Mouse (Mus musculus) kidney, postnatal 10 days (tissue): Measurements from ENCODE around the gene Lingo1.

Experiments
- DNase-seq: peaks from one replicate; pipeline ENCODE4 v3.0.0; 2021; ENCODE audit warnings: mixed read lengths

The Lingo1 gene

DNA sequence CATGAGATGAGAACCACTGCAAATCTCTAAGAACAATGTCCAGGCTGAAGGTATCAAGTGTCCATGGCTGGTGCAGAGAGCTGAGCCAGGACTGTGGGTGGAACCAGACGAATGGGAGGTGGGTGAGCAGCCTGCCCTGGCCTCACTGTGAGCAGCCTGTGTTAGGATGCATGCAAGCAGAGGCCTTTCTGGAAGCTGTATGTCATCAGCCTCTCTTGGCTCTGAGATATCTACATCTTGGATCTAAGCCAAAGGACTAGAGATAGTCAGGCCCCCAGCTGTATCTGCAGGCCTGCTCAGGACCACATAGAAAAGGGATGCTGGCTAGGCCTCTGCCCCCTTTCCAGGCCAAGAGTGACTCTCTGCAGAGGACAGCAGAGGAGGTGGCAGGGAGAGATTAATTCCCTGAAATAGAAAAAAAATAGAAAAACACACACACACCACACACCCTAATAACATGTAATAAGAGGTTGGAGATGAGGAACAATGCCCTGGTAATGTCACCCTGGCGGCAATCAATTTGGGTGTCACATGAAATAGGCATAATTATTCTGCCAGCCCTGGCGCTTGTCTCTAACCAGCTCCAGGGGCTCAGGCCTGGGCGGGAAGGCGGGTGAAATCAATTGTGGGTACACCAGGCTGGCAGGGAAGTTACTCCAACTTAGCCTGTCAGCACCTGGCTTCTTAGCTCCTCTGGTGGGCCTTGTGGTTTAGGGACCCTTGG is 166.4 kb downstream of the Lingo1 start:
- no peak for DNase-seq

DNA sequence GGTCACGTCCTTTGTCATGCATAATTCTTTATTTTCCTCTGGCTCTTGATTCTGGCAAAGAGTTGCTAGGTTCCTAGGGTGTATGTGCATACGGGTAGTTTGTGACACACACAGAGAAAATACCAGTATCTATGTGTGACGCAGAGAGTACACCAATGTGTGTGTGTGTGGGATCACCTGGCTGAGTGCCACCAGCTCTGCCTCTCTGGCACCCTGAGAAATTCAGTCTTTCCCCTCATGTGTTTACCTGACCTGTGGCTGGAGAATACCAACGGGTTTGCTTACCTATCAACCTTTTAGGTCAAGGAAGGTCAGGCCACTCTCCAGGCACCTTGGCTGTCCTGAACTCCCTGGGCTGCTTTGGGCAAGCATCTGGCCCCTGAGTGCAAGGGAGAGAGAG is 169.0 kb downstream of the Lingo1 start:
- DNase-seq = no peak

DNA sequence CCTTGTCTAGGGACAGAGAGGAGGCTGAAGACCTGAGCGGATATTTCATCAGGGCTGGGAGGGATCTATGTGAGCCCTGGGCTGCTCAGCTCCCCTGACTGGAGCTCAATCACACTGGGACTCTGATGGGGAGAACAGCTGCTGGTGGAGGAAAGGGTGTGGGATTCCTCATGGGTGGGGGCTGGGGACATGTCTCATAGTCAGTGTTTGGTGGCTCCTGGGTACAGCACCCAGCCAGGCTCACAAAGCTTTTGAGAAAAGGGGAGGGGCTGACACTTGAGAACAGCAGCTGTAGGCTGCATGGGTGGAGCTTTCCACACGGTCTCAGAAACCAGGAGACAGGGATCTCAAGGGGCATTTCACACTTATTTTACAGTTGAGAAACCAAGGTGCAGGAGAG is 171.3 kb downstream of the Lingo1 start:
- DNase-seq = no peak

DNA sequence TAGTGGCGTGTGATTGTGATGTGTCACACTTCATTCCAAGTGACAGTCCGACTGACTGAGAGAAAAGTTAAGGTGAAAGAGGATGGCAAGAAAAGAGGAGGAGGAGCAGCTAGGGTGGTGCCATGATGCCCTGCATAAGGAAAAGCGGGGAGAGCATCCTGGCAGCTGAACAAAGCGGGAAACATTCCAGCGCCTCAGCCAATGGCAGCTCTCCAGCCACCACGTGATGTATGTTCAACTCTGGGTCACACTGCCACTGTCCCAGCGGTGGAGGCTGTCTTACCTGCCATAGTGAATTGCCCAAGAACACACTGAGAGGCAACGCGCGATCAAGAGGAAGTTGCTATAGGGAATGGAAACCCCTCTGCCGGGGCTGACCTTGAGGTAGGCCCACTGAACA is 172.9 kb downstream of the Lingo1 start:
- no peak for DNase-seq

DNA sequence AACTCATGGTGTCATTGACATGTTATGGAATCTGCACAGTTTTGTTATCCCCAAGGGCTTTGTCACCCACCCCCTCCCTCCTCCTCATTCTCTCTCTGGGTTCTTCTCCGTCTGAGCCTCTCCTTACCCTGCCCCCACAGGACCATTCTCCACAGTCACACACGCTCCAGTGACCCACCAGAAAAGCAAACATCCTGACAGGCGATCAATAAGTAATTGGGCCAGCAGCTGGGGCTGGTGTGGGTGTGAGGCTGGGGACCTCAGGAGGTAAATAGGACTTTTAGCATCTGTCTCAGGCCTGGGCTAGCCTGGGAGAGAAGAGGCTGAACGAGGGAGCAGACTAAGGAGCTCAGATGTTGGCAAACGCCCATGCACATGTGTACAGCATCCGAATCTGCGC is 173.5 kb downstream of the Lingo1 start:
- no peak for DNase-seq

DNA sequence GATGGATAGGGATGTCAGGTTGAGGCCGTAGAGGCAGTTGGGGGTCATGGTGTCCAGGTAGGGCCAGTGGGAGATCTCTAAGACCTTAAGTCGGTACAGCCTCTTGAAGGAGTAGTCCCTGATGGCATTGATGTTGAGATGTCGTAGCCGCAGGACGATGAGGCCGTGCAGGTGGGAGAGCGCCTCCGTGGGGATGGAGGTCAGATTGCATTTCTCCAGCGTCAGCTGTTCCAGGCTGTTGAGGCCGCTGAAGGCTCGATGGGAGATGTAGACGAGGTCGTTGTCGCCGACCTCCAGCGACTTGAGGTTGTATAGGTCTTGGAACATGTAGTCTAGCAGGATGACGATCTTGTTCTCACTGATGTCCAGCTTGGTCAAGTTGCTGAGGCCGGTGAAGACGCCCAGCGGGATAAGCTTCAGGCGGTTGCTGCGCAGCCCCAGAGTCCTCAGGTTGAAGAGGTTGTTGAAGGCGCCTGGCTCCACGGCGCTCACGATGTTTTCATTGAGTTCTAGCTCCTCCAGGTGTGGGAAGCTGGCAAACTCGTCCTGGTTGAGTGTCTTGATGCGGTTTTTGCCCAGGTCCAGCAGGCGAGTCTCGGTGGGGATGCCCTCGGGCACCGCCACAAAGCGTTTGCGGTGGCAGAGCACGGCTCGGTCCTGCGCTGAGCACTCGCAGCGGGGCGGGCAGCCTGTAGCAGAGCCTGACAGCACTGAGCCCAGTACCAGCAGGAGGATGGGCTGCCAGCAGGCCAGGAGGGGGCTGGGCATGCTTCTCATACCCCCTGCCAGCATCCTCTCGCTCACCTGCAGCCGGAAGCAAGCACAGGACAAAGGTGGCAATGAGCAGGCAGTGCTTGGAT is 175.5 kb downstream of the Lingo1 start:
- DNase-seq = no peak

DNA sequence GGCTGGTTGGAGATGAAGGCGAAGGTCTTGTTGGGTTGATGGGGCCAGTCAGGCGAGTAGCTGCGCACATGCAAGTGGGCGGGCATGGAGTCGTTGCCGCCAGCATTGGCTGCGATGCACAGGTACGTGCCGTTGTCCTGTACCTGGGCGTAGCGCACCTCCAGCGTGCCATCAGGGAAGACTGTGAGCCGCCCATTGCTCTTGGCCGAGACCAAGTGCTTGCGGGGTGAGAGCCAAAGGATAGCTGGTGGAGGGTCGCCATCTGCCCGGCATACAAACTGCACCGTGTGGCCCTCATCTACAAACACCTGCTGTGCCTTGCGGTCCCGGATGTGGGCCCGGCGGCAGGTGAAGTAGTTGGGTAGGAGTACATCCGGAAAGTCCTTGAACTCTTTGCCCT is 176.6 kb downstream of the Lingo1 start:
- DNase-seq = no peak

DNA sequence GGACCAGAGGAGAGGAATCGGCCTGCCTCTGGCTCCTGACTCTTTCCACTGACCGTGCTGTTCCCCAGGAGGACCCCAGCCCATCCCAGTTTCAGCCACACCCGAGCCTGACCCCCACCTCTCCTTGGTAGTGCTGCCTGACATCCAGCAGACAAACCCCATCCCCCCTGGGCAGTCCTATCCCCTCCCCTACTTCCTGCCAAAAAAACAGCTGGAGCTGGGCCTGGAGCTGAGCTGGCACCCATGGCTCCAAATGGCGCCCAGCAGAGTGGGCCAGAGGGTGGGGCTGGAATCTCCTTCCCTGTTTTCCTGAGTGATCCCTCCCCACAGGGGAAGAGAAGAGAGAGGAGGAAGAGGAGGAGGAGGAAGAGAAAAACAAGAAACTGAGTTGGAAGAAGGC is 177.6 kb downstream of the Lingo1 start:
- no peak for DNase-seq

DNA sequence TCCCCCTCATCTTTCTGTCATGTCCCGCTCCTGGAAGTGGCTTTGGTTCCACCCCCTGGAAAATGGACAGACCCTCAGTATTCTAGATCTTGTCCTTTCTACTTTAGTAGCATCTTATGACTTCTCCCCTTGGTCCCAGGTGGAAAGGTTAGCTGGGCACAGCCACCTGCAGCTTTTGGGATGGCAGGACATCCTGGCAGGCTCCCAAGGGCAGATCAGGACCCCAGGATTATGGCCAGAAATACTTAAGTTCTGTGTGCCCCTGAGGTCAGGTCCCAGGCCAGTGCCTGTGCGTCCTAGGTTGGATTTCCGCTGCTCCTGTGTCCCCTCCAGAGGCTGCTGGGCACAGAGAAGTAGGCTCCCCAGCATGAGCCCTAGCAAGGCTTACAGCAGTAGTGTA is 180.2 kb downstream of the Lingo1 start:
- no peak for DNase-seq

DNA sequence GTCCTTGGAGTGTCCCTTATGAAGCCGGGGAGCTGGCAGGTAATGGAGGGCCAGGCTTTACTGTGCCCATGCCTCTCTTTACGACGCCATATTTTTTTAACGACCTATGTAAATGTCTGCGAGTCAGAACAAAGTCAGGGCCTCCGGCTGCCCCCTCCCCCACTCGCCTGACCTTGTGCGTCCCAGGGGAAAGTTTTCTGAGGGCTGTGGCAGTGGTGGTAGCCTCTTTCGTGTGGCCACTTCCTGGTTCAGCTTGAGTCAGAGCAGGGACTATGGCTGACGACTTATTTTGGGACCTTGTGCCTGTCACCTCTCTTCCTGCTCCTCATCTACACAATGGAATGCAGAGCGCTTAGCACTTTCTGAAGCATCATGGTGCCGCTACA is 183.5 kb downstream of the Lingo1 start:
- no peak for DNase-seq

DNA sequence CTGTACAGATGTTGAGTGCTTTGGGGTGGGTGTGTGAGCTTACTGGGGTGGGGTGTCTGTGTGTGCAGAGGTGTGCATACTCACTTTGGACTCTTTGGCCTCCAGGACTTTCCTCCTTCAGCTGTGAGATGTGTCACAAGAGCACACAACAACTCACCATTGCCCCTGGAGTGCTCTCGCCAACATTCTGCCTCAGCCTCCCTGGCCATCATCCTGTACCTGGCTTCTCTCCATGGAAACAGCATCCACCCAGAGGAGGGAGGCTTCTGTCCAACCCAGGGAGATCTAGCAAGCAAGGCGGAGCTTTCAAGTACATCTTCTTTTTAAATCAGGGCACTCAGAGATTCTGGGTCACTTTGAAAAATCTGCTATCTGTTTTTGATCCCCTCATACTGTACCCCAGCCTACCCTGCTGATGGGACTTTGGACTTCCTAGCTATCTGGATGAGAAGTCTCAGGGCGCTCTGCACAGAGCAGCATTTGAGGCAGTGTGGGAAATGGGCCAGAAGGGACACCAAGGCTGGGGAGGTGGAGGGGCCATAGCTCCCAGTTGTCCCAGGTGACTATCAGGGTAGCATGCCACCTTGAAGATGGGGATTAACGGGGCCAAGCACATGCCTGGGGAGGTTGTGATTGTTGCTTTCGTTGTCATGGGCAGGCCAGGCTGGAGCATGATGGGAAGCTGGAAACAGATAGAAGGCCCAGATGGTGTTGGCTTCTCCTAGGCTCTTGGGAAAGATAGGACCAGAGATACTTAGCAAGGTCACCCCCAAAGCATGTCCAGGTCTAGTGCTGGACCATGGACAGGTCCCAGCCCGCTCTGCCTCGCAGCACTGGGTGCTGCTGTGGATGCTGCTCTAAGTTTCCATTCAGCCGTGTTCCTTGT is 184.1 kb downstream of the Lingo1 start:
- no peak for DNase-seq

DNA sequence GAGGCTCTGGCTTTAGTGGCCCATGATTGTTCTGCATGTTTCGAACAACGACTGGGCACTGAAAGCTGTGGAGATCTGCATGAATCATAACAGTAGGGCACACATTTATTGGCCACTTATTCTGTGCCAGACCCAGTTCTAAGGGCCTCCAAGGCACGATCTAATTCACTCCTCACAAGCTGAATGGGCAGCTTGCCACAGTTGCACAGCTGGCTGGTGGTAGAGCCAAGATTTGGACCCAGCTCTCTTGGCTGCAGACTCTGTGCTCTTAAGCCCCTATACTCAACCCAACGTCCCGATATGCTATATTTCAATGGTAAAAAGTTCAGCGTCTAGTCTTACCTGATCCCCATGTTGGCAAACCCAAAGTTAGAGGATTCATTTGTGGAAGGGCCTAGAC is 185.3 kb downstream of the Lingo1 start:
- no peak for DNase-seq

DNA sequence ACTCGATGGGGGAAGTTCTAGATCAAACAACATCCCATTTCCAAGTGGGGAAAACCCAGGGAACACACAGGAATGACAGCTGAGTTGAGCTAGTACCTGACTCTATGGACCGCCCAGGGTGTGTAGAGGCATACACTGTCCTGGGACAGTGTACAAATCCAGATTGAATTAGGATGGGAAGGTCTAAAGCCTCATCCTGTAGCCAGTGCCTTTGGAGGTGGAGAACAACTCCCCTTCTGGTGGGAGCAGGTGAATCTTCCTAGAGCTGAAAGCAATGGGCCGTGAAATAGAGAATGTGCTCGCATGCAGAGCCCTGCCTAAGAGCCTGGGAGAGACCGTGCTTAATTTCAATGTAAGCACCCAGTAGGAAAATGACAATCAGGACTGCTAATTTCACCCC is 185.8 kb downstream of the Lingo1 start:
- DNase-seq = no peak

DNA sequence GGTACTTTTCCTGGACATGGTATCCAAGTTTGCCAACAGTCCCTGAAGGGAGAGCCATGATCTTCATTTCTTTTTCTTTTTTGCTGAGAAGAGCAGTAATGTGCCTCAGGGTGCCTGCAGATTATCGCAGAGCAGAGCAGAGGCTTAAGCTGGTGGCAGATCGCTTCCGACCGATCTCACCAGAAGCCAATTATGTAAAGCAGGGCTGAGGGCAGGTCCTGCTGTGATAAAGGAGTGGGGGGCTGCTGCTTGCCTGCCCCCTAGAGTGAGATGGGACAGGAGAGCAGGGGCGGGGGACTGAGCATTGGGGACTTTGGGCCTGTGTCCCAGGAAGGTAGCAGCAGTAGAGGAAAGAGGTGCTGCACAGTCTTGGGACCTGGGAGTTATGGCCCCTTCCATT is 186.8 kb downstream of the Lingo1 start:
- DNase-seq = no peak

DNA sequence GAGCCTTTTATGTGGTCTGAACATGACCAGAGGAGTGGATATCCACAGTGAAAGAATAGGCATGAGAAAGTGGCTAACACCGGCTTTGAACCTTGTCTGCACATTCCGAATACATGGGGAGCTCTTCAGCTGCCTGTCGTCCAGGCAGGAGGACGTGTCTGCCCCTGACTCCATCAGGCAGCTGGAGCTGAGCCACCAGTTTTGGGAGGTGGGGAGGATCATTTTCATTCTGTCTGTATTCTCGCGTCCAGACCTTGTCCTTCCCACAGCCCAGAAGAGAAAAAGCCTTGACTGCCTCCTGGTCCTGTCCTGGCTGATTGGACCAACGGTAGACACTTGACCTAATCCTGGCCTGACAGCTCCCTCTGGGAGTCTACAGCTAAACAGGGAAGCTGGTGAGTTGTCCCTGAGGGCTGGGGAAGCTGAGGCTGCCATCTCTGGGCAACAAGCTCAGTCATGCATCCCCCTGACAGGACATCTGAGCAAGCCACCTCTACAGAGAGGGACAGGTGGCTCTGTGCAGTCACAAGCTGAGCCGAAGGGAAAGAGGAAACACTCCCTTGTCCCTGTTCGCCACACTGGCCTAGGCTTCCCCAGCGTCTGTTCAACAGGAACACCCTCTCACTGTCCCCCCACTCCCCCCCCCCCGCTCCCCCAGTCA is 187.4 kb downstream of the Lingo1 start:
- no peak for DNase-seq

DNA sequence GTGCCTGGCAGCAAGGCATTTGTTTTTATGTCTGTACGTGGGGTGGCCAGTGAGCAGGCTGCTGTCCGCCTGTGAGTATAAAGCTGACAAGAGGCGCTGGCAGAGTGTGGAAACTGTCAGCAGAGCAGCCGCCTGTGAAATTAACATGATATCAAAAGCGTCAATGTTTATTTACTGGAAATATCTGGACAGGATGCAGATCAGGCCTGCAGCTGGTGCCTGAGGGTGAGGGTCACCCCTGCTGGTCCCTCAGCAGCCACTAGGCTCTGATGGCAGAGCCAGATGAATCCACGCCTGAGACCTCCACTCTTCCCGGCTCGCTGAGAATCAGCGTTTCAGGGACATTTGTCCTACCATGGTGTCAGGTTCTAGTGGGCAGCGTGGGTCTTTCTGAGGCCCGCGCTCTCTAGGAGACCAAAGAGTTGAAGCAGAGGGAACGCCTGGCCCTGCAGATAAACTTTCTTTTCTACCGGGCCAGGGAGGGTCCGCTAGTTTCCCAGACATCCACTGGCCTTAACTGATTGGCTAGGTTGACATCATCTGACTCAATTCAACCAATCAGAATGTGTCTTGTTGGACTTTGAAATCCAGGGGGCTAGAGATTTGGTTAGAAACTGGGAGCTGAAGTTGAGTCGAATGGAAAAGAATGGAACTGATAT is 190.1 kb downstream of the Lingo1 start:
- DNase-seq = no peak

DNA sequence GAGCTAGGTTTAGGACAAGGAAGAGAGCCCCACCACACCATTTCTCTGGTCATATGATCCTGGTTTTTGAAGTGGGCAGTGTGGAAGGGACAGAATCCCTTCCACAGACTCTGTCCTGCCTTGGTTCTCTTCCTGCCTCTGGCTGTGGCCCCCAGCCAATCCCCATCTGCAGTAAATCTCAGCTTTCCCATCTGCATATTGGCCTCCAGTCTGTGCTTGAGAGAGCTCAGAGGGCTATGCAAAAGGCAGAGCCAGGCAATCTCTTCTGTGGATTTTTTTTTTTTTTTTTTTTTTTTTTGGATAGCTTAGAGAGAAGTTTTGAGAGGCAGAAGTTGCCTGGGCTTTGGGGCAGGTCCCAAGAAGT is 190.8 kb downstream of the Lingo1 start:
- DNase-seq = no peak

DNA sequence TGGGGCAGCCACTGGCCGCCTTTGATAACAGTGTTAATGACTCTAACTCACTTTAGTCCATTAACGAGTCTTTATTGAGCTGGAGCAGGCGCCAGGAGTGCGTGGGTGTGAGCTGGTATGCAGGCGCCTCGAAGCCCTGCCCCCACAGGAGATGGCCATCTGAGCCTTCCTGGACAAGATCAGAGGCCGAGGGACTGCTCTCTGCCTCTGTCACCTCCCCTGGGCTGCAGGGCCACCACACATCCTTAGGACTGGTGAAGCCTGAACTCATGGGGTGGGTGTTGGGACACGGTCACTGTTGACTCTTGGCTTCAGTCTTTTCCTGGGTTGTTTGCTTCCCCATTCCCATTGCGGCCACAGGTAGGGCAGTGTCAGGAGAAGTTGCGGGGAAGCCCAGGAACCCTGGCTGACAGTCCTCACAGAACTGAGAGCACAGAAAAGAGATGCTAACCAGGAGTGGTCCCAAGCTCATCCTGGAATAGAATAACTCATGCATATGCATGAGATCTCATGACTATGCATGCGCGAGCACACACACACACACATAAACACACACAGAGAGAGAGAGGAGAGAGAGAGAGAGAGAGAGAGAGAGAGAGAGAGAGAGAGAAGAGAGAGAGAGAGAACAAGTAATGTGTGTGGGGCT is 191.3 kb downstream of the Lingo1 start:
- peak; percentile 56 for DNase-seq

DNA sequence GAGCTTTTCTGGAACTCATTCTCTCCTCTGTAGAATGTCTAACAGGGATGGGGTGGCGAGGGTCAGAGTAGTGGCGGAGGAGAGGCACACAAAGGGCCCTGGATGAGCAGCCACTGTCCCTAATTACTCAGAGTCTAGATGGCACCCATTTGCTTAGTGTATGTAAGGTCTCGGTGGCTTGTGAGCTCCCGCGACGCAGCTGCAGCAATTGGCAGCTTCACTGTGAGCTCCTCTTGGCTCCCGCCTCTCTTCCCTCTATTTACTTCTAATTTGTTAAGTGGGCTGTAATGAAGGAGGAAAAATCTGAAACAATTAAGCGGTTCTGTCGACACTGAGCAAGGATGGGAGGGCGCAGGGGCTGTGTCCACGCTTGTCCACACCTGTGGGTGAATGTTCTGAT is 195.6 kb downstream of the Lingo1 start:
- DNase-seq = no peak

DNA sequence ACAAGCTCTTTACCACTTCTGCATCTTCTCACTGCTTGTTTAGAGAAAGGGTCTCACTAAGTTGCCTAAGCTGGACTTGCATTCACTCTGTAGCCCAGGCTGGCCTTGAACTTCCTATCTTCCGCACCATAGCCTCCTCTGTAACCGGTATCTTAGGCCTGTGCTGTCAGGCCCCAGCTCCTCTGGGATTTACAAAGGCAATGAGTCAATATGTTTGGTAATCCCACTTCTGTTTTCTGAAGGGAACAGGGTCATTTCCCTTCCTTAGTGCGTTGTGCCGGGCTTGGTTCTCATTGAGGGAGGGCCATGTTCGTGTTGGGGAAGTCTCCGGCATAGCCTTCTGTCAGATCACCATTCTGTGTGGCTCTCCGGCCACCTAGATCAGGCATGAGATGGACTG is 203.6 kb downstream of the Lingo1 start:
- no peak for DNase-seq

DNA sequence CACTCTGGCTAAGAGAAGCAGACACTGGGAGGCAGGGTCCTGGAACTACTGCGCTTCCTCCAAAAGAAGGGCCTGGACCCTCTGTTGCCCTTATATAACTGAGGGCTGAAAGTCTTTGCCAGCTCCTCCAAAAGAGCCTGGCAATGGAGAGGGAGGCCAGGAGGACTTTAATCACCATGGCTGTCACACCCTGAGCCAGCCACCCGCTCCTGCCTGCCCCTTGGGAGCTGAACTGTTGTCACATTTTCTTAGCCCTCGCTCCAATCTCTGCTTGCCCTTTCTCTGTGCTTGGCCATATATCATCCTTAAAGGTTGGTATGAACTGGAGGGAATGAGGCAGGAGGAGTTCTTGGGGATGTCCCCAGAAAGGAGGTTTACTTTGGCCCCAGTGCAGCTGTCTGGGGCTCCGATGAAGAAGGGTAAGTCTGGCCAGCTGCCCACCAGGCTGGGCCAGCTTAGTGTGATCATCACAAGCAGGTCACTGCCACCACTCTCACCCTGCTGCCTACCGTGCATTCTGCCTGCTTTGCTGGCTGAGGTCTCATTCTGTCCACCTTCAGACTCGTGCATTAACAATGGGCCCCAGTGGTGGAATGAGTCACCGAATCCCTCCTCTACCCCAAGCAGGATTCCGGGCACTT is 204.9 kb downstream of the Lingo1 start:
- no peak for DNase-seq
